24 mouse cellular contexts compared by ENCODE assay signal in the genomic region with DNA sequence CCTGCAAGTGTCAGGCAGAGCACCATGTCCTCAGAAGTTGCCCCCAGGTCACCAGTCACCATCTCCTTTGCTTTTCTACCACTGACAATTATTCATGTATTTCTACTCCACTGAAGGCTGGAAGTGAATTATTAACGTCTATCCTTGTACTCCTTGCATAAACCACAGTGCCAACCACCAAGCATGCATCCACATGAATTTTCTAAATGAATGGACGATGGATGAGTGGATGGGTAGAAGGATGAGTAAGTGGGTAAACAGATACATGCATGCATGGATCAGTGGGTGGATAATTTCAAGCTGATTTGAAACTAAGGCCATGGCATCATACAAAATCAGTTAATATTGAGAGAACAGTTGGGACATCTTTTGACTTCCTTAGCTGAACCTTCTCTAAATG.
A peak's percentile ranks its signal among the peaks of the same experiment; 100 is the strongest.
DNase-seq lines count a peak whose midpoint lies in the region; ATAC-seq and TF ChIP-seq lines count a peak whose summit lies in the region.
"Had no signal": no experiment of that assay in that cellular context is flagged by ENCODE, and none has a peak within 500 bp of the region (broad histone marks: within the 10 kb centered on the region; RNA-seq: fewer than 3 reads in every experiment).

No protein-coding gene starts in this region.

- no peaks in the 10 kb centered on the region for H3K9me3 ChIP-seq in heart, embryonic 11.5 days (replicated peaks; ENCODE audit: control insufficient read depth, low read length)
- no peaks in the 10 kb centered on the region for H3K9me3 ChIP-seq in kidney, embryonic 15.5 days (replicated peaks)
- H3K9me3 ChIP-seq: embryonic facial prominence, embryonic 12.5 days; forebrain, embryonic 13.5 days; forebrain, embryonic 15.5 days; G1E had no signal

- no peak overlapping the region for H3K9ac ChIP-seq in heart, embryonic 11.5 days (ENCODE audit: low read depth, low read length)
- no peak overlapping the region for H3K9ac ChIP-seq in kidney, embryonic 15.5 days
- H3K9ac ChIP-seq: embryonic facial prominence, embryonic 12.5 days; forebrain, embryonic 13.5 days; forebrain, embryonic 15.5 days; forebrain, postnatal 0 days had no signal

- H3K4me1 ChIP-seq in heart, embryonic 11.5 days (ENCODE audit: control insufficient read depth, insufficient read depth, low read length): no peaks in the 10 kb centered on the region
- H3K4me1 ChIP-seq in kidney, adult 2 months (ENCODE audit: control insufficient read depth, insufficient read depth, low read length): no peaks in the 10 kb centered on the region
- no peaks in the 10 kb centered on the region for H3K4me1 ChIP-seq in kidney, embryonic 15.5 days
- H3K4me1 ChIP-seq: embryonic facial prominence, embryonic 10.5 days; embryonic facial prominence, embryonic 12.5 days; forebrain, embryonic 13.5 days; forebrain, embryonic 15.5 days had no signal

- WGBS in heart, embryonic 11.5 days (ENCODE audit: insufficient replicate concordance): 72% methylated on average over 2 of the region's 2 CpGs
- WGBS in kidney, adult 2 months: 47% methylated on average over 2 of the region's 2 CpGs
- 86% methylated on average over 2 of the region's 2 CpGs for WGBS in kidney, embryonic 15.5 days

- peak; percentile 11 for DNase-seq in heart, adult 11 months
- peak; percentile 4 for DNase-seq in kidney, adult 2 months
- peak; percentile 64 for DNase-seq in Muller cell, postnatal 12 days (ENCODE audit: inconsistent ontology term)
- no peak for DNase-seq in frontal cortex, adult 2 months (ENCODE audit: extremely low spot score in 1 of 2, low spot score in 1 of 2)
- DNase-seq: adrenal gland, adult 8-10 months; adrenal gland, postnatal 14 days; adrenal gland, postnatal 36 days; B cell, adult 2 months; cerebellum, adult 11-12 months; cerebellum, adult 2 months; cerebellum, adult 9-10 months; cerebellum, postnatal 10 days; cerebellum, postnatal 25 days; forebrain, postnatal 0 days had no signal

- no peak for TF ChIP-seq POLR2A in kidney, adult 2 months (IDR thresholded peaks at IDR 0.05; ENCODE audit: low read depth, low read length)

- H3K4me3 ChIP-seq in heart, embryonic 11.5 days (ENCODE audit: low read depth, low read length): no peak overlapping the region
- H3K4me3 ChIP-seq in kidney, adult 2 months (ENCODE audit: insufficient read depth, low read depth, low read length): no peak overlapping the region
- H3K4me3 ChIP-seq in kidney, embryonic 15.5 days (replicated peaks): no peak overlapping the region
- H3K4me3 ChIP-seq: embryonic facial prominence, embryonic 10.5 days; embryonic facial prominence, embryonic 12.5 days; forebrain, embryonic 13.5 days; forebrain, embryonic 15.5 days had no signal

- H3K36me3 ChIP-seq in heart, embryonic 11.5 days (ENCODE audit: control insufficient read depth, insufficient read depth, low read length): no peaks in the 10 kb centered on the region
- no peaks in the 10 kb centered on the region for H3K36me3 ChIP-seq in kidney, adult 2 months (ENCODE audit: control insufficient read depth, insufficient read depth, low read length)
- H3K36me3 ChIP-seq in kidney, embryonic 15.5 days: no peaks in the 10 kb centered on the region
- H3K36me3 ChIP-seq: embryonic facial prominence, embryonic 10.5 days; embryonic facial prominence, embryonic 12.5 days; forebrain, embryonic 15.5 days; G1E had no signal

- no peaks in the 10 kb centered on the region for H3K27me3 ChIP-seq in heart, embryonic 11.5 days (ENCODE audit: control insufficient read depth, insufficient read depth, low read length)
- no peaks in the 10 kb centered on the region for H3K27me3 ChIP-seq in kidney, adult 2 months (replicated peaks; ENCODE audit: control insufficient read depth, insufficient read depth, low read length)
- no peaks in the 10 kb centered on the region for H3K27me3 ChIP-seq in kidney, embryonic 15.5 days
- H3K27me3 ChIP-seq: CH12.LX; embryonic facial prominence, embryonic 12.5 days; forebrain, embryonic 13.5 days; forebrain, embryonic 15.5 days had no signal

- no peak for ATAC-seq in heart, embryonic 11.5 days (replicated peaks; ENCODE audit: insufficient number of reproducible peaks, low FRiP score, low TSS enrichment)
- no peak for ATAC-seq in kidney, embryonic 15.5 days (replicated peaks; ENCODE audit: low FRiP score)
- ATAC-seq: activated CD4-positive, CD25-positive, alpha-beta regulatory T cell, adult 4 months; CD4-positive, CD25-positive, alpha-beta regulatory T cell, adult 4 months; forebrain, embryonic 13.5 days; forebrain, embryonic 15.5 days; forebrain, postnatal 0 days had no signal

- TF ChIP-seq CTCF in kidney, adult 2 months (conservative IDR thresholded peaks at IDR 0.05; ENCODE audit: insufficient read depth, insufficient read length, low read depth, low read length): no peak

- no peak overlapping the region for H3K4me2 ChIP-seq in heart, embryonic 11.5 days
- H3K4me2 ChIP-seq in kidney, embryonic 15.5 days: no peak overlapping the region
- H3K4me2 ChIP-seq: embryonic facial prominence, embryonic 12.5 days; forebrain, embryonic 13.5 days; forebrain, embryonic 15.5 days had no signal

- H3K27ac ChIP-seq in heart, embryonic 11.5 days (ENCODE audit: low read depth, low read length): no peak overlapping the region
- H3K27ac ChIP-seq in kidney, adult 2 months (ENCODE audit: insufficient read depth, low read depth, low read length): no peak overlapping the region
- H3K27ac ChIP-seq in kidney, embryonic 15.5 days: no peak overlapping the region
- H3K27ac ChIP-seq: embryonic facial prominence, embryonic 10.5 days; embryonic facial prominence, embryonic 12.5 days; forebrain, embryonic 13.5 days; forebrain, embryonic 15.5 days had no signal

Comparison
In these comparisons a context has a peak if more than half of its experiments do, and no peak if none do; other contexts are left out.
1. DNase-seq: peak in heart, adult 11 months (single experiment), kidney, adult 2 months (single experiment) and Muller cell, postnatal 12 days (single experiment); none in frontal cortex, adult 2 months (0 of 2).